Mouse (Mus musculus) heart, embryonic 13.5 days (tissue): ENCODE results near the gene Selenok. TPM values are rescaled to one million over a fixed set of nuclear protein-coding genes. Genes with fewer than 3 reads are reported as not detected.

Experiments used
- ATAC-seq: fragments of 200-750 bp; cut with Nextera tagmentation; 2 replicates; pipeline ENCODE4 v1.8.0; 2017; ENCODE audit warnings: moderate TSS enrichment; ENCODE audit not compliant: insufficient number of reproducible peaks, low FRiP score, low TSS enrichment; ENCODE audit errors: extremely low read depth
- H3K27ac ChIP-seq: fragments of 300-500 bp; sonication (generic); replicated peaks from 2 replicates; pipeline ENCODE4 v1.5.1; 2015; ENCODE audit warnings: moderate library complexity, mild to moderate bottlenecking, inconsistent platforms
- H3K27me3 ChIP-seq: fragments of 300-500 bp; sonication (generic); replicated peaks from 2 replicates; pipeline ENCODE4 v1.6.1; 2015; ENCODE audit warnings: mild to moderate bottlenecking, inconsistent platforms
- H3K36me3 ChIP-seq: fragments of 300-500 bp; sonication (generic); 2 replicates; pipeline ENCODE4 v1.6.1; 2015; ENCODE audit warnings: mild to moderate bottlenecking, inconsistent platforms
- H3K4me1 ChIP-seq: fragments of 300-500 bp; sonication (generic); 2 replicates; pipeline ENCODE4 v1.6.1; 2015; ENCODE audit warnings: inconsistent platforms
- H3K4me2 ChIP-seq: fragments of 300-500 bp; sonication (generic); 2 replicates; pipeline ENCODE4 v1.6.1; 2015; ENCODE audit warnings: inconsistent platforms, mild to moderate bottlenecking, moderate library complexity
- H3K4me3 ChIP-seq: fragments of 300-500 bp; sonication (generic); 2 replicates; pipeline ENCODE4 v1.5.1; 2015; ENCODE audit warnings: moderate library complexity, mild to moderate bottlenecking, inconsistent platforms
- H3K9ac ChIP-seq: fragments of 300-500 bp; sonication (generic); 2 replicates; pipeline ENCODE4 v1.6.1; 2015; ENCODE audit warnings: inconsistent platforms, mild to moderate bottlenecking, moderate library complexity
- H3K9me3 ChIP-seq: fragments of 300-500 bp; sonication (generic); 2 replicates; pipeline ENCODE4 v1.6.1; 2016; ENCODE audit warnings: inconsistent platforms
- WGBS: fragments of 180-500 bp; shearing (Covaris S2); methylation state at CpG from one replicate; pipeline ENCODE4 v1.1.7; 2015; ENCODE audit warnings: mixed read lengths; 5-methylcytosine and 5-hydroxymethylcytosine counted together
- polyA plus RNA-seq: library from polyadenylated mRNA; unstranded; fragments of >200 nt; fragmentation: Nextera tagmentation; extraction: Ambion mirVana; gene quantifications from 2 replicates; pipeline ENCODE4 v1.2.1, GENCODE M21; 2015

Gene Selenok
- polyA plus RNA-seq, 1 experiment from 2014 or later: 197 TPM

DNA sequence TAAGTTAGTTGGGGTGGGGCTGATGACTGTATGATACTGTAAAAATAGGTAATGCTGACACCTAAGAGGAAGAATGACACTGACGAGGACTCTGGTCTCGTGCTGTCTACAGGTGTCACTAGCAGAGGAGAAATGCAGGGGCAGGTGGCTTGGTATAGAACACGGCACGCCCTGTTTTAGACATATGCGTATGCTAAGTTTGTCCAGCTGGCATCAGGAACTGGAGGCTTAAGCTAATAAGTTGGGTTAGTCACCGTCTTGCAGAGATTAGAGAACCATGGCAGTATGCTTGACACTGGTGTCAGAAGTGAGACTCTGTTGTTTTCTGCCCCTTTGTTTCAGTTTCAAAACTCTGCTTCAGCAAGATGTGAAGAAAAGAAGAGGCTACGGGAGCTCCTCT lies 3.3 kb downstream of the Selenok start:
- Histone ChIP-seq H3K4me3 (no peak overlapping the region), H3K4me1 (peaks cover 24% of the 10 kb centered on the region), H3K9me3 (no peaks in the 10 kb centered on the region), H3K27me3 (no peaks in the 10 kb centered on the region), H3K9ac (no peak overlapping the region), H3K27ac (no peak overlapping the region), H3K36me3 (peaks cover 60% of the 10 kb centered on the region), H3K4me2 (no peak overlapping the region)
- 92% methylated on average over 7 of the region's 7 CpGs for WGBS
- ATAC-seq: no peak

DNA sequence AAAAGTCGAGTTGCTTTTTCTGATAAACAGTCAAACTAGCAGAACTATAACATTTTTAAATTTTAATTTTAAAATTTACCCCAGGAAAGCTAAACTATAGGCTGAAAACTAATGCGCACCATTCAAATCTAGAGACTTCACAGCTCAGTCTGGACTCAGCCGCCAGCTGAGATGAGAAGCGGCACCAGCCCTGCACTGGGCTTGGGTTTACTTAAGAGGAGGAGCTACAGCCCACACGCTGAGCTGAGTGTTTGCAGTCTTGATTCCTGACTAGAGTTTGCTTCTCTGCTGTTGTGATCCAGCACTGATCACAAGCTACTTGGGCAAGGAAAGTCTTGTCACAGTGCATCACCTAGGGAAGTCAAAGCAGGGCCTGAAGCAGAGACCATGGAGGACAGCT lies 3.9 kb downstream of the Selenok start:
- H3K9me3 ChIP-seq: no peaks in the 10 kb centered on the region
- H3K4me1 ChIP-seq: peaks cover 24% of the 10 kb centered on the region
- peaks cover 60% of the 10 kb centered on the region for H3K36me3 ChIP-seq
- no peaks in the 10 kb centered on the region for H3K27me3 ChIP-seq
- no peak overlapping the region for H3K9ac ChIP-seq
- no peak overlapping the region for H3K27ac ChIP-seq
- no peak for ATAC-seq
- WGBS: 79% methylated on average over 5 of the region's 5 CpGs
- H3K4me3 ChIP-seq: no peak overlapping the region
- no peak overlapping the region for H3K4me2 ChIP-seq

DNA sequence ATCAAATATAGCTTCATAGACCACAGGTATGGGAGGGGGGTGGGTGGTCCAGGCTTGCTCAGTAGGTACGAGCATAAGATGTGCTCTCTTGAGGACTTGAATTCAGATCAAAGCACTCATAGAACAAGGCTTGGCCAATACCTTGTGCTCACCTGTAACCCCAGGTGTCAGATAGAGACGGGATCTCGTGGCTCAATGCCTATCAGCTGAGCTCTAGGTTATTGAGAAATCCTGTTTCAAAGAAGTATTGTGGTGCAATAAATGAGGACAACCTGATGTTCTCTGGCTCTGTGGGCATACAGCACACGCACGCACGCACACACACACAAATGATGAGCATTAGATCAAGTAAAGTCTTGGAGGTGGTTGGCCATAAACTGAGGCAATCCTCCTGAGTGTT lies 8.8 kb downstream of the Selenok start:
- no peaks in the 10 kb centered on the region for H3K9me3 ChIP-seq
- no peak overlapping the region for H3K9ac ChIP-seq
- peaks cover 57% of the 10 kb centered on the region for H3K36me3 ChIP-seq
- H3K4me1 ChIP-seq: peaks cover 10% of the 10 kb centered on the region
- H3K27ac ChIP-seq: no peak overlapping the region
- ATAC-seq: no peak
- no peaks in the 10 kb centered on the region for H3K27me3 ChIP-seq
- H3K4me3 ChIP-seq: no peak overlapping the region
- no peak overlapping the region for H3K4me2 ChIP-seq
- WGBS: 92% methylated on average over 6 of the region's 6 CpGs

DNA sequence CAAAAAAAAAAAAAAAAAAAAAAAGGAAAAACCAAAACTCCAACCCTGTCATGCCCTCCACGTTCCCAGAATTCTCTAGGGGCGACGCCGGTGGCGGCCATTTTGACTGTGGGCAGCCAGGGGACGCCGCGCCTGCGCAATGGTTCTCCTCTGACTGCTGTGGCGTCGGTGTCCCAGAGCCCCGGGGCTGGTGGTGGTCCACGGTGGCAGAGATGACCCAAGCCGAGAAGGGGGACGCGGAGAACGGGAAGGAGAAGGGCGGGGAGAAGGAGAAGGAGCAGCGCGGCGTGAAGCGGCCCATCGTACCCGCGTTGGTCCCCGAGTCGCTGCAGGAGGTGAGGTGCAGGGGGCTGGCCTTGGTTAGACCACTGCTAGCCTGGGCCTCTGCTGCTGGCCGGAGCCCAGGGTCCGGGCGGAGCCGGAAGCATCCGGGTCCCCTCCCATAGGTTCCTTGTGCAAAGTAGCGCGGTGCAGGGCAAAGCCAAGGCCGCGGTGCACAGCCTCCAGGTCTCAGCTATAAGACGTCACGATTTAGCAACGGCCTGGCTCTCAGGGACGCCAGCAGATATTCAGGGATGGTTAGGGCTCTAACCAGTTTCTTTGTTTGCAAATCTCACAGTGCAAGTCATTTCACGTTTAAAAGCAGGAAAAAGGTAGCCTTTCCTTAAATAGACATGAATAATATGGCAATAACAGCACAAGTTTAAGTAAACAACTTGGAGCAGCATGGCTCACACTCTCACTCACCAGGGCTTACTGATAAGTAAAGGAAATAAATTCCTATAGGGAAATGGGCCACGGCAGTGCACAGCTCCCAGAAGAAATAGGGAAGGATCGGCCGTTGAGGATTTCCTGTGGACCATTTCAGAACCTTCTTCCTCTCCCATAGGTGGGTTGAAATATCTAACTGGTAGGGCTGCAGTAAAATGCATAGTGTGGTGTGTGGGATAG lies 10.4 kb downstream of the Selenok start, which contains the start of gene Actr8:
Gene Actr8 (plus strand): TSS at position 84 of the 951 bp plus-strand sequence.
- Histone ChIP-seq H3K4me3 (peak within 1 kb of the TSS; percentile 63), H3K9ac (peak within 1 kb of the TSS; percentile 83), H3K9me3 (no peaks in the 10 kb centered on the region), H3K27me3 (no peaks in the 10 kb centered on the region), H3K4me1 (peaks cover 10% of the 10 kb centered on the region), H3K27ac (peak within 1 kb of the TSS; percentile 92), H3K36me3 (peaks cover 57% of the 10 kb centered on the region), H3K4me2 (peak within 1 kb of the TSS; percentile 90)
- WGBS: 1% methylated on average over 43 of the region's 44 CpGs
- peak; percentile 86 for ATAC-seq

DNA sequence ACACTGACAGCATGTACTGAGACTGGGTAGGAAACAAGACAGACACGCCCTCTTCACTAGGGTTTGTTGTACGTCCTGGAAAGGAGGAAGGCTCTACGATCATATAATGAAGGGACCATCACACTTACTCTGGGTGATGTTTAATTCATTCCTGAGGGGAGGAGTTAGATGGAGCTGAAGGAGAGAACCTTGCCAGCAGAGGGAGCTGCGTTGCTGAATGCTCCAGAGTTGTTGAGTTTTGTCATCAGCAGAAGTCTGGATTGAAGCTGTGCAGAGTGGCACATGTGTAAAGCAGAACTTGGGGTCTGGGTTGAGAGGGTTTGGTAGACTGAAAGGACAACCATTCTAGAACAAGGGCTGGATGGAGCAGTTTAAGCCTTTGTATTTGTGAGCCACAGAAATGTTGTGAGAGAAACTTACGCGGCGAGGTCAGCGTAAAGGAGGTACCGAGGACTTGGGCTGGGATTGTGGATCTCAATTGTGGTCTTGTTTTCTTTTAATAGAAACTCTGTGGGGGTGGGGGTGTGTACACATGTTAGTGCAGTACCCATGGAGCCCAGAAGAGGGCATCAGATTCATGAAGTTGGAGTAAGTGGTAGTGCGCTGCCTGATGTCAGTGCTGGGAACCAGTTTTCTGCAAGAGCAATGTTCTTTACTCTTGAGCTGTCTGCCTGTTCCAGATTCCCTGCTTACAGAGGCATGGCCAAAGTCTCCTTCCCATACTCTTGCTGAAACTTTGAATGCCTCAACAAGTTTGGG lies 12.5 kb downstream of the Selenok start:
- 96% methylated on average over 10 of the region's 10 CpGs for WGBS
- H3K9me3 ChIP-seq: no peaks in the 10 kb centered on the region
- H3K4me1 ChIP-seq: peaks cover 10% of the 10 kb centered on the region
- no peak overlapping the region for H3K9ac ChIP-seq
- H3K4me2 ChIP-seq: no peak overlapping the region
- no peak overlapping the region for H3K27ac ChIP-seq
- H3K36me3 ChIP-seq: peaks cover 60% of the 10 kb centered on the region
- no peak for ATAC-seq
- H3K27me3 ChIP-seq: no peaks in the 10 kb centered on the region
- H3K4me3 ChIP-seq: no peak overlapping the region

DNA sequence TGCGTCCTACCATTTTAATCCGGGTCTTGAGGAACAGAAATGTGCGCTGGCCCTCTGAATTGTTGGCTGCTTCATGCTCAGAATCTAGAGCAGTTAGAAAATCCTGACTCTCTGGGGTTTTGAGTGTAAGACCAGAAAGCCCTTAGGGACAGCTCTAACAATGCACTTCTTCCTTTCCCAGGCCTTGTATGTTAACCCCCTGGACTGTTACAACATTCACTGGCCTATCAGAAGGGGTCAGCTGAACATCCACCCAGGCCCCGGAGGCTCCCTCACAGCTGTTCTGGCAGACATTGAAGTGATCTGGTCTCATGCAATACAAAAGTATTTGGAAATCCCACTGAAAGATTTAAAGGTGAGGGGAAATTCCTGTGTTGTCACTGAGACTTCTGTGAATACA lies 18.0 kb downstream of the Selenok start:
- H3K9ac ChIP-seq: no peak overlapping the region
- peaks cover 100% of the 10 kb centered on the region for H3K36me3 ChIP-seq
- no peak for ATAC-seq
- H3K4me1 ChIP-seq: no peaks in the 10 kb centered on the region
- no peak overlapping the region for H3K27ac ChIP-seq
- H3K4me3 ChIP-seq: no peak overlapping the region
- H3K4me2 ChIP-seq: no peak overlapping the region
- H3K27me3 ChIP-seq: no peaks in the 10 kb centered on the region
- no peaks in the 10 kb centered on the region for H3K9me3 ChIP-seq
- WGBS: 89% methylated on average over 4 of the region's 4 CpGs

DNA sequence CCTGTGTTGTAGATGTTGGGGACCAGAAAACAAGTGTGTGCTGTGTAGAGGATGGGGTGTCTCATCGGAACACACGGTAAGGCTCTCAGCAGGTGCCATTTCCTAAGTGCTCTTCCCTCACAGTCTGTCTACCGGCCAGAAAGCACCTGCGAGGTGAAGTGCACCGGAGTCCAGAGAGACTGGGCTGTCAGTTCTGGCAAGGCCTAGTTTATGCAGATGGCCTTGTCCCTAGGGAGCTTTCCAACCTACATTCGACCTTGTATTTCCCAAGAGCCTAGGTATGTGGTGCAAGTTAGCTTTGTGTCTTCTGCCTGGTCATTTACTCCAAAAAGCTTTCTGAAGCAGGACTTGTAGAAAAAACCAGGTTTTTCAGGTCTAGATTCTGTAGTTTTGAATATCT lies 19.2 kb downstream of the Selenok start:
- 86% methylated on average over 6 of the region's 6 CpGs for WGBS
- Histone ChIP-seq H3K27ac (no peak overlapping the region), H3K9me3 (no peaks in the 10 kb centered on the region), H3K9ac (no peak overlapping the region), H3K4me2 (no peak overlapping the region), H3K4me1 (no peaks in the 10 kb centered on the region), H3K36me3 (peaks cover 100% of the 10 kb centered on the region), H3K27me3 (no peaks in the 10 kb centered on the region), H3K4me3 (no peak overlapping the region)
- ATAC-seq: no peak

DNA sequence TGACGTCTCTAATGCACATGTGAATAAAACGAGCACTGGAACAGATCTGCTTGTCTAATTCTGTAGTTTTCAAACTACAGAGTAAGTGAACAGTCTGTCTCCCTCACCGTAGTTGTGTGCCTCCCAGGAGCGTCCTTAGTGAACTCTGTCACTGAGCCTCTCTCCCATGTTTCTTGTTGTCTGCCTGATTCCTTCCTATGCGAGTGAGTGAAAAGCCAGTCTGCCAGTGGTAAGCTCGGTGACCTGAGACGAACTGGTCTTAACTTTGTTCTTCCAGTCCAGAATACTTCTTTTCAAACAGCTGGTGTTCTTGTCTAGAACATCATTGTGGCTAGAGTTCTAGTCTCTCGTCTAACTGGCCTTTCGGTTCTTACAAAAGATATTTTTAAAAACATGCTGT lies 19.6 kb downstream of the Selenok start:
- no peak overlapping the region for H3K4me2 ChIP-seq
- ATAC-seq: no peak
- 86% methylated on average over 9 of the region's 9 CpGs for WGBS
- H3K4me1 ChIP-seq: no peaks in the 10 kb centered on the region
- no peaks in the 10 kb centered on the region for H3K9me3 ChIP-seq
- H3K27ac ChIP-seq: no peak overlapping the region
- H3K9ac ChIP-seq: no peak overlapping the region
- H3K36me3 ChIP-seq: peaks cover 100% of the 10 kb centered on the region
- H3K4me3 ChIP-seq: no peak overlapping the region
- H3K27me3 ChIP-seq: no peaks in the 10 kb centered on the region

DNA sequence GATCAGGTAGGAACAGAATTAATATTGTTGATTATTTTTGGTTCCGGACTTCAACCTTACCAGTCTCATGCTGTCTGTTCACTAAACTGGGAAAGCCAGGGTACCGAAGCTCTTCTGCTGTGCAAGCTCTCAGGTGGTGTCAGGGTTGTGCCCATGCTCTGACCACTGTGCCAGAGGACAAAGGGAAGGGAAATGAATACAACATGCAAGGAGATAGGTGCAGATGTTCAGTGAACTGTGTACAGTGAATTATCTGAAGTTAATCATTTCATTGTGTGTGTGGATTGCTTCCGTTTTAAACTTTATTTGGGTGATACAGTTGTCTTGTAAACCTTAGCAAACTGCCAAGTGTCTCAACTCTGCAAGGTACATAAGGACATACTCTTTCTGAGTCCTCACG lies 20.2 kb downstream of the Selenok start:
- H3K4me2 ChIP-seq: no peak overlapping the region
- H3K9ac ChIP-seq: no peak overlapping the region
- WGBS: 87% methylated on average over 4 of the region's 4 CpGs
- no peak for ATAC-seq
- H3K27ac ChIP-seq: no peak overlapping the region
- no peaks in the 10 kb centered on the region for H3K9me3 ChIP-seq
- no peaks in the 10 kb centered on the region for H3K4me1 ChIP-seq
- no peaks in the 10 kb centered on the region for H3K27me3 ChIP-seq
- H3K36me3 ChIP-seq: peaks cover 100% of the 10 kb centered on the region
- no peak overlapping the region for H3K4me3 ChIP-seq

DNA sequence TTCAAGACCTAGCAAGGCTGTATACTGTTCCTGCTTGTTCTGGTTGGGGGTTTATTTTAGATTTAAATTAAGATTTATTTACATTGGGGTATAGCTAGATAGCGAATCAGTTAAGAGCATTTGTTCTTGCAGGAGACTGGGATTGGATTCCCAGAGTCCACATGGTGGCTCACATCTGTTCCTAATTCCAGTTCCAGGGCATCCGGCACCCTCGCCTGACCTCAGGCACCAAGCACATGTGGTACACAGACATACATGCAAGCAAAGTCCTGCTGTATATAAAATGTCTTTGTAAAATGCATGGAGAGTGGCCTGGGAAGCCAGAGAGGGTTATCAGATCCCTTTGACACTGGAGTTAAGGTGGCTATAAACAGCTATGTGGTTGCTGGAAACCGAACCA lies 26.9 kb downstream of the Selenok start:
- H3K36me3 ChIP-seq: peaks cover 75% of the 10 kb centered on the region
- no peak for ATAC-seq
- no peak overlapping the region for H3K4me2 ChIP-seq
- no peaks in the 10 kb centered on the region for H3K27me3 ChIP-seq
- H3K27ac ChIP-seq: no peak overlapping the region
- no peak overlapping the region for H3K4me3 ChIP-seq
- H3K9ac ChIP-seq: no peak overlapping the region
- H3K4me1 ChIP-seq: 0 out of 2 replicates have a peak, but pooled peaks cover 5% of the 10 kb centered on the region
- 84% methylated on average over 4 of the region's 4 CpGs for WGBS
- H3K9me3 ChIP-seq: no peaks in the 10 kb centered on the region

DNA sequence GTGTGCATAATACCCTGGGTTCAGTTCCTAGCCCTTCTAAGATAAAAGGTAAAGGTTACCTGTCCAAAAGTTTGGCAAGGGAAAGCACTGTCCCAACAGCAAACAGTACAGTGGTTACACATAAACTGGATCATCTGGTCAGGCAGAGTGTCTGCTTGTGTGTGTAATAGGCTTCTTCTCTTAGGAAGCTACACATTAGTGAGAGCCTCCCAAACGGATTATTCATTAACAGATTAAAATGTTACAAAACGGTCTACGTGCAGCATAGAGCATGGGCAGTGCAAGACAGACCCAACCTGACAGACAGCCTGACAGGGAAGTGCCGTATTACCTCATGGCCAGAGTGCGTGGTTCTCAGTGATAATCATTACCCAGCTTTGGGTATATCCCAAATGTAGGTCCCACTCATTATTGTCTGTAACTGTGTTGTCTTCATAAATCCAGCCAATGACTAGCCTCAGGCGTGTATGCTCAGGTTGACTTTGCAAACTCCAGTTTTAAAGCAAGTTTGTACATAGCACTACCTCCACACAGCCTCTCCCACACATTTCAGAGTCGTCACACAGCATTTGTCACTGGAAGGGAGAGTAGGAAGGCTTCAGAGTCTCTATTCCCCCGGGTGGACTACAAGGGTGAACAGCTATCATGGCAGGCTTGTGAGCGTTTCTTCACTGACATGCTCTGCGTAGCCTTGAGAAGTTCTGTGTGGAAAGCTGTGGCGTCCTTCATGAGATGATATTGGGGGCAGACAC lies 28.1 kb downstream of the Selenok start:
- 86% methylated on average over 11 of the region's 11 CpGs for WGBS
- Histone ChIP-seq H3K4me3 (no peak overlapping the region), H3K4me1 (0 out of 2 replicates have a peak, but pooled peaks cover 11% of the 10 kb centered on the region), H3K9me3 (no peaks in the 10 kb centered on the region), H3K36me3 (peaks cover 63% of the 10 kb centered on the region), H3K9ac (no peak overlapping the region), H3K4me2 (no peak overlapping the region), H3K27ac (no peak overlapping the region), H3K27me3 (no peaks in the 10 kb centered on the region)
- no peak for ATAC-seq
